Mouse (Mus musculus) forebrain, embryonic 10.5 days (tissue): ENCODE results near the gene Fastk. TPM values are rescaled to one million over a fixed set of nuclear protein-coding genes. Genes with fewer than 3 reads are reported as not detected.

Source experiments
- DNase-seq: peaks from one replicate; pipeline ENCODE4 v3.0.0-alpha.2; 2017; ENCODE audit warnings: low spot score; ENCODE audit errors: extremely low spot score
- H3K27ac ChIP-seq: fragments of 300-500 bp; sonication (generic); 2 replicates; pipeline ENCODE4 v1.5.1; 2016; ENCODE audit warnings: mild to moderate bottlenecking
- H3K27me3 ChIP-seq: fragments of 300-500 bp; sonication (generic); 2 replicates; pipeline ENCODE4 v1.6.1; 2016; ENCODE audit warnings: mild to moderate bottlenecking; ENCODE audit not compliant: poor library complexity, severe bottlenecking
- H3K36me3 ChIP-seq: fragments of 300-500 bp; sonication (generic); replicated peaks from 2 replicates; pipeline ENCODE4 v1.6.1; 2016; ENCODE audit warnings: mild to moderate bottlenecking, moderate library complexity
- H3K4me1 ChIP-seq: fragments of 300-500 bp; sonication (generic); 2 replicates; pipeline ENCODE4 v1.6.1; 2016
- H3K4me3 ChIP-seq: fragments of 300-500 bp; sonication (generic); 2 replicates; pipeline ENCODE4 v1.5.1; 2016; ENCODE audit warnings: mild to moderate bottlenecking, moderate library complexity
- H3K9me3 ChIP-seq: fragments of 300-500 bp; sonication (generic); 2 replicates; pipeline ENCODE4 v1.6.1; 2016; ENCODE audit warnings: mild to moderate bottlenecking, moderate library complexity
- WGBS: fragments of 180-500 bp; shearing (Covaris S2); methylation state at CpG from one replicate; pipeline ENCODE4 v1.1.7; 2016; 5-methylcytosine and 5-hydroxymethylcytosine counted together
- polyA plus RNA-seq: library from polyadenylated mRNA; unstranded; fragments of >200 nt; fragmentation: Nextera tagmentation; extraction: Ambion mirVana; gene quantifications from 2 replicates; pipeline ENCODE4 v1.2.1, GENCODE M21; 2016

Gene Fastk
- polyA plus RNA-seq, 1 experiment from 2014 or later: 106 TPM

DNA sequence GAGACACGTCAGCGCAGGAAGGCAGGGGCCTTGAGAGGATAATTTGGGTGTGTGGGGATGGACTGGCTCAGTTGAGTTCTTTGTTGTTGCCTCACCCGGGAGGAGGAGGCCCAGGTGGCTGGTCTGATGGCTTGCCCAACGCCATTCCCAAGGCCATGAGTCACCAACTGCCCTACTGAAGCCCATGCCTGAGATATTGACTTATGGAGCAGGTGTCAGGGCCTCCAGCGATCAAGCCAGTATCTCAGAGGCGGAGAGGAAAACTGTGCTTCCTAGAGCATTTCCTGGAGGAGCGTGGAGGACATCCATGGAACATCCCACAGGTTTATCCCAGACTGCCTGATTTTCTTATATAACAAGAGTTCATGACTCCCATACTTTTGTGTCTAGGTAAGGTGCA lies 52.4 kb downstream of the Fastk start:
- Histone ChIP-seq H3K36me3 (peaks cover 4% of the 10 kb centered on the region), H3K27me3 (peaks cover 42% of the 10 kb centered on the region), H3K27ac (no peak overlapping the region), H3K4me1 (peaks cover 38% of the 10 kb centered on the region), H3K4me3 (no peak overlapping the region), H3K9me3 (no peaks in the 10 kb centered on the region)
- no peak for DNase-seq
- 79% methylated on average over 7 of the region's 7 CpGs for WGBS

DNA sequence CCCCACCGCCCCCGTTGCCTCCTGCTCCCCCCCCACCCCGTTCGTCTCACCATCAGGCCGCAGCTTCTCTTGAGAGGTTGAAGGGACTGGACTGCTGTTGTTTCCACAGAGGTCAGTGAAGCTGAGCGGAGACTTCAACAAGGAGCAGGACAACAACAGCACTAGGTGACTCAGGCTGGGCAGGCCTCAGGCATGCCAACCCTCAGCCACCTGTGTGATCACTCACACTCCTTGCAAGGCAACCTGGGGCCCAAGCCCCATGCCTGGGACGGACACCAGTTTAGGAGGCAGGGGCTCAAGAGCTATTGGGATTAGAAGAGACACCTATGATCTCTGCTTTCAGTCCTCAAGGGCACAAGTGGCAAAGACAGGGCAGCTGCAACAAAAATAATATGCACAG lies 53.2 kb downstream of the Fastk start, which contains the start of gene Atg9b:
Gene Atg9b (minus strand): TSS at position 280 of the 400 bp plus-strand sequence.
- Histone ChIP-seq H3K36me3 (peaks cover 4% of the 10 kb centered on the region), H3K9me3 (no peaks in the 10 kb centered on the region), H3K4me1 (peaks cover 47% of the 10 kb centered on the region), H3K4me3 (no peak within 1 kb of the TSS), H3K27ac (no peak within 1 kb of the TSS), H3K27me3 (peaks cover 50% of the 10 kb centered on the region)
- DNase-seq: no peak
- 83% methylated on average over 7 of the region's 7 CpGs for WGBS

DNA sequence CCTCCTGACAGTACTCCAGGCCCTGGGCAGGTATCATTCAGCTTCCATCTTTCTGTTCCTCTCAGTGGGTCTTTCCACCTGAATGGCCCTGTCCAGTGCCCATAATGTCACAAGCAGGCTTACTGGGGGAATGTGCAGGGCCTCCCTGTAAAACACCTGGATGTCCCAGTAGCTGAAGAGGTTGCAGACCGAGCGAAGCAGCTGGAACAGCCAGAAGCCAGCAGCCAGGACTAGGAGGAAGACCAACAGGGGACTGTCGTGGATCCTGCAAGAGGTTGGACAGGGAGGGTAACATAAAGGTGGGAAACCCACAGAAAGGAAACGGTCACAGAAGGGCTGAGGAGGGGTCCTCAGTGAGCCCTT lies 55.4 kb downstream of the Fastk start:
- no peak for DNase-seq
- Histone ChIP-seq H3K36me3 (no peaks in the 10 kb centered on the region), H3K4me1 (peaks cover 51% of the 10 kb centered on the region), H3K9me3 (no peaks in the 10 kb centered on the region), H3K27ac (peak overlapping the region; percentile 66), H3K4me3 (no peak overlapping the region), H3K27me3 (peaks cover 73% of the 10 kb centered on the region)
- 86% methylated on average over 4 of the region's 4 CpGs for WGBS

DNA sequence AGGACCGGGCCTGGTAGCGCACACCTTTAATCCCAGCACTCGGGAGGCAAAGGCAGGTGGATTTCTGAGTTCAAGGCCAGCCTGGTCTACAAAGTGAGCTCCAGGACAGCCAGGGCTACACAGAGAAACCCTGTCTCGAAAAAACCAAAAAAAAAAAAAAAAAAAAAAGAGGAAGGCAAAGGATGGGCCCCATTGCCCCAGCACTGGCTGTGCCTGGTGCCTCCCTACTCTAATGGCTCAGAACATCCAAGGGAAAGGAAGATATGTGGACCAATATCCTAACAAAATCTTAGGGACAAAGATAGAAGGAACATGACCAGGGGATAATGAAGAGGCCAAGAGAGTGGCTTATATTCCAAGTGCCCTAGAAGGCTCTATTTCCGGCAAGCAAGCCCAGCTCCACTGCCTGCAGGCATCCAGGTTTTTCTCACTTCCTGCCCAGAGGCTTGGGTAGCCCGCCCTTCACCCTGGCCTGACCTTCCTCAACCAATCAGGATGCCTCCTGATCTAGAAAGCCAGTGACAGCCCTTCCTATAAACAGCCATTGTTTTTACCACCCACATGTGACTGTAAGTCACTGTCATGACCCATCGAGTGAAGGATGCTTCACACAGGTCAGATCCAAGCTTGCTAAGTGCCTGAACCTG lies 56.0 kb downstream of the Fastk start:
- DNase-seq: no peak
- H3K27me3 ChIP-seq: peaks cover 77% of the 10 kb centered on the region

More for the DNA sequence above, 56.0 kb downstream of the Fastk start:
- peaks cover 53% of the 10 kb centered on the region for H3K4me1 ChIP-seq
- peak overlapping the region; percentile 66 for H3K27ac ChIP-seq
- H3K4me3 ChIP-seq: no peak overlapping the region; the same call in 1 of the 2 replicates
- 55% methylated on average over 7 of the region's 7 CpGs for WGBS
- H3K36me3 ChIP-seq: no peaks in the 10 kb centered on the region
- no peaks in the 10 kb centered on the region for H3K9me3 ChIP-seq

Other genes starting within 250 kb of the Fastk start
- gene Kcnh2, start 93.7 kb downstream of the Fastk start, polyA plus RNA-seq: 17.8 and 21.3 TPM in 2 replicates
- gene Nos3, start 80.5 kb downstream of the Fastk start, polyA plus RNA-seq: 7.6 and 8.1 TPM in 2 replicates
- gene Atg9b, start 53.1 kb downstream of the Fastk start, polyA plus RNA-seq: 0.99 and 1.3 TPM in 2 replicates
- 57.1 and 61.8 TPM in 2 replicates for gene Abcb8, start 51.6 kb downstream of the Fastk start, polyA plus RNA-seq
- gene Asic3, start 31.9 kb downstream of the Fastk start, polyA plus RNA-seq: 0.20 TPM in 1 of 2 replicates, not detected in the other
- gene Cdk5, start 21.8 kb downstream of the Fastk start, polyA plus RNA-seq: 42.7 and 48.9 TPM in 2 replicates
- 32.8 and 33.6 TPM in 2 replicates for gene Slc4a2, start 21.4 kb downstream of the Fastk start, polyA plus RNA-seq
- 28.4 and 31.8 TPM in 2 replicates for gene Tmub1, start 2.6 kb upstream of the Fastk start, polyA plus RNA-seq
- 24.1 and 29.0 TPM in 2 replicates for gene Agap3, start 6.9 kb upstream of the Fastk start, polyA plus RNA-seq
- 0.09 and 0.21 TPM in 2 replicates for gene Gbx1, start 81.9 kb upstream of the Fastk start, polyA plus RNA-seq
- gene Asb10, start 95.7 kb upstream of the Fastk start, polyA plus RNA-seq: 0.09 and 0.15 TPM in 2 replicates
- 0.06 TPM in 1 of 2 replicates, not detected in the other for gene 4931409K22Rik, start 111.5 kb upstream of the Fastk start, polyA plus RNA-seq
- 193 and 197 TPM in 2 replicates for gene Abcf2, start 132.2 kb upstream of the Fastk start, polyA plus RNA-seq
- 15.1 and 16.0 TPM in 2 replicates for gene Chpf2, start 141.5 kb upstream of the Fastk start, polyA plus RNA-seq
- gene Smarcd3, start 179.1 kb upstream of the Fastk start, polyA plus RNA-seq: 34.7 and 39.7 TPM in 2 replicates
- 26.1 and 27.0 TPM in 2 replicates for gene Nub1, start 240.2 kb upstream of the Fastk start, polyA plus RNA-seq